Mouse (Mus musculus) liver, postnatal 0 days (tissue): ENCODE measurements around the gene Mcat.

Source experiments
- CTCF ChIP-seq: sonication (generic); IDR thresholded peaks from 2 replicates; pipeline ENCODE4 v1.5.1; 2016; ENCODE audit warnings: antibody characterized with exemption, low read depth
- EP300 ChIP-seq: IDR thresholded peaks from 2 replicates; pipeline ENCODE4 v1.6.1; 2016; ENCODE audit warnings: antibody characterized with exemption, low read depth, mild to moderate bottlenecking

DNA sequence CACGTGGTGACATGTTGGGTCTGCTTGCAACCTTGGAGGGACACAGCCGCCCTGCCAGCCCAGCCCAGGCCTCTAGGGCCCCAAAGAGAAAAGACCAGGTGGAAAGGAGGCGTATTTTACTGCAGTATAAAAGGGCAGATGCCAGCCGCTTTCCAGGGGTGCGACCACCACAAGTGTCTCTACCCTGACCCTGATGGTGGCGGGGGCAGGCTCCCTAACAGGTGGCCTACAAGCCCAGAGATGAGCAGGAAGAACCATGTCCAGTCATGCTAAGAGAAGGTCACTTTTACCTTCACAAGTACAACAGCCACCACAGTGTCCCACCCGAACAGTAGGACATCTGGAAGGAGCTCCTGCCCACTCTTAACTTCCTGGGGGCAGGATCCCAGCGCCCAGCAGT is 12.0 kb upstream of the Mcat start:
- TF ChIP-seq EP300 (no peak), CTCF (no peak)
